Mouse (Mus musculus): Measurements from ENCODE around the gene Cbx5. TPM values are rescaled to one million over a fixed set of nuclear protein-coding genes. Genes with fewer than 3 reads are reported as not detected.
"Not testable (repeated sequence)": the region's sequence is repeated elsewhere in the genome, so short reads cannot be mapped to it uniquely, and the experiment has no call there.

Cbx5 gene
- polyA plus RNA-seq, 1 experiment from 2014 or later: 204 TPM

- H3K4me1 ChIP-seq (replicated peaks; ENCODE audit: control insufficient read depth, insufficient read depth, low read length); H3K36me3 ChIP-seq (ENCODE audit: control insufficient read depth, insufficient read depth, low read length); H3K27me3 ChIP-seq (ENCODE audit: control insufficient read depth, insufficient read depth, low read length); H3K4me3 ChIP-seq (ENCODE audit: low read depth, low read length); H3K4me2 ChIP-seq (replicated peaks; ENCODE audit: low read depth, low read length); DNase-seq (ENCODE audit: low spot score); H3K9me3 ChIP-seq (ENCODE audit: control insufficient read depth, low read length); H3K9ac ChIP-seq (ENCODE audit: low read depth, low read length); H3K27ac ChIP-seq (ENCODE audit: low read depth, low read length); ATAC-seq (ENCODE audit: low FRiP score): not testable (repeated sequence)
- WGBS: 91% methylated on average over 3 of the region's 3 CpGs
Measured at GRCm38 (mm10) chr15:103275943-103276342, 36.3 kb upstream of the Cbx5 start.

- Histone ChIP-seq H3K4me2 (replicated peaks; ENCODE audit: low read depth, low read length) (peak within 1 kb of the TSS; percentile 40), H3K9ac (ENCODE audit: low read depth, low read length) (peak within 1 kb of the TSS; percentile 76), H3K4me1 (replicated peaks; ENCODE audit: control insufficient read depth, insufficient read depth, low read length) (no peaks in the 10 kb centered on the region), H3K4me3 (ENCODE audit: low read depth, low read length) (peak within 1 kb of the TSS; percentile 78), H3K27me3 (ENCODE audit: control insufficient read depth, insufficient read depth, low read length) (no peaks in the 10 kb centered on the region), H3K9me3 (ENCODE audit: control insufficient read depth, low read length) (no peaks in the 10 kb centered on the region), H3K36me3 (ENCODE audit: control insufficient read depth, insufficient read depth, low read length) (no peaks in the 10 kb centered on the region), H3K27ac (ENCODE audit: low read depth, low read length) (0 out of 2 replicates have a peak within 1 kb of the TSS, but pooled peaks have one; percentile 7)
- WGBS: under 1% methylated on average over 38 of the region's 38 CpGs
- peak; percentile 92 for DNase-seq (ENCODE audit: low spot score)
- ATAC-seq (ENCODE audit: low FRiP score): peak; percentile 100
Measured at GRCm38 (mm10) chr15:103272419-103273279, 33.0 kb upstream of the Cbx5 start, which contains the start of gene Copz1. Gene Copz1 (plus strand): TSS chr15:103272714.

GRCm38 (mm10) chr15:103268903-103269302, 29.3 kb upstream of the Cbx5 start:
- 85% methylated on average over 4 of the region's 4 CpGs for WGBS
- H3K4me3 ChIP-seq (ENCODE audit: low read depth, low read length): no peak overlapping the region
- no peak overlapping the region for H3K4me2 ChIP-seq (replicated peaks; ENCODE audit: low read depth, low read length)
- no peak overlapping the region for H3K27ac ChIP-seq (ENCODE audit: low read depth, low read length)
- no peaks in the 10 kb centered on the region for H3K4me1 ChIP-seq (replicated peaks; ENCODE audit: control insufficient read depth, insufficient read depth, low read length)
- no peak overlapping the region for H3K9ac ChIP-seq (ENCODE audit: low read depth, low read length)
- no peaks in the 10 kb centered on the region for H3K9me3 ChIP-seq (ENCODE audit: control insufficient read depth, low read length)
- H3K36me3 ChIP-seq (ENCODE audit: control insufficient read depth, insufficient read depth, low read length): no peaks in the 10 kb centered on the region
- ATAC-seq (ENCODE audit: low FRiP score) (no peak), DNase-seq (ENCODE audit: low spot score) (no peak)
- H3K27me3 ChIP-seq (ENCODE audit: control insufficient read depth, insufficient read depth, low read length): no peaks in the 10 kb centered on the region

- no peaks in the 10 kb centered on the region for H3K36me3 ChIP-seq (ENCODE audit: control insufficient read depth, insufficient read depth, low read length)
- H3K27ac ChIP-seq (ENCODE audit: low read depth, low read length): no peak overlapping the region
- no peaks in the 10 kb centered on the region for H3K9me3 ChIP-seq (ENCODE audit: control insufficient read depth, low read length)
- no peaks in the 10 kb centered on the region for H3K27me3 ChIP-seq (ENCODE audit: control insufficient read depth, insufficient read depth, low read length)
- DNase-seq (ENCODE audit: low spot score): no peak
- no peak overlapping the region for H3K9ac ChIP-seq (ENCODE audit: low read depth, low read length)
- no peak overlapping the region for H3K4me2 ChIP-seq (replicated peaks; ENCODE audit: low read depth, low read length)
- no peaks in the 10 kb centered on the region for H3K4me1 ChIP-seq (replicated peaks; ENCODE audit: control insufficient read depth, insufficient read depth, low read length)
- no peak for ATAC-seq (ENCODE audit: low FRiP score)
- no peak overlapping the region for H3K4me3 ChIP-seq (ENCODE audit: low read depth, low read length)
- WGBS: 91% methylated on average over 2 of the region's 2 CpGs
Measured at GRCm38 (mm10) chr15:103264794-103265193, 25.2 kb upstream of the Cbx5 start.

- 92% methylated on average over 1 of the region's 1 CpGs for WGBS
- H3K9ac ChIP-seq (ENCODE audit: low read depth, low read length): no peak overlapping the region
- DNase-seq (ENCODE audit: low spot score) (no peak), ATAC-seq (ENCODE audit: low FRiP score) (no peak)
- H3K4me1 ChIP-seq (replicated peaks; ENCODE audit: control insufficient read depth, insufficient read depth, low read length): peaks cover 7% of the 10 kb centered on the region; the same call in 1 of the 2 replicates
- no peaks in the 10 kb centered on the region for H3K9me3 ChIP-seq (ENCODE audit: control insufficient read depth, low read length)
- H3K27me3 ChIP-seq (ENCODE audit: control insufficient read depth, insufficient read depth, low read length): no peaks in the 10 kb centered on the region
- no peak overlapping the region for H3K4me2 ChIP-seq (replicated peaks; ENCODE audit: low read depth, low read length)
- H3K36me3 ChIP-seq (ENCODE audit: control insufficient read depth, insufficient read depth, low read length): no peaks in the 10 kb centered on the region
- H3K4me3 ChIP-seq (ENCODE audit: low read depth, low read length): no peak overlapping the region
- H3K27ac ChIP-seq (ENCODE audit: low read depth, low read length): no peak overlapping the region
Measured at GRCm38 (mm10) chr15:103259989-103260388, 20.4 kb upstream of the Cbx5 start.

GRCm38 (mm10) chr15:103259162-103259561, 19.5 kb upstream of the Cbx5 start:
- whole genome bisulfite sequencing: 87% methylated on average over 5 of the region's 5 CpGs

GRCm38 (mm10) chr15:103257790-103258728, 18.4 kb upstream of the Cbx5 start, which contains the start of gene Nfe2:
Gene Nfe2 (minus strand): TSS chr15:103258403.
- ATAC-seq (ENCODE audit: low FRiP score): peak; percentile 45; the same call in 1 of the 2 replicates
- peak within 1 kb of the TSS; percentile 19; the same call in 1 of the 2 replicates for H3K4me2 ChIP-seq (replicated peaks; ENCODE audit: low read depth, low read length)
- H3K4me1 ChIP-seq (replicated peaks; ENCODE audit: control insufficient read depth, insufficient read depth, low read length): peaks cover 10% of the 10 kb centered on the region; the same call in 1 of the 2 replicates
- peak within 1 kb of the TSS; percentile 44; the same call in 1 of the 2 replicates for H3K9ac ChIP-seq (ENCODE audit: low read depth, low read length)
- no peaks in the 10 kb centered on the region for H3K36me3 ChIP-seq (ENCODE audit: control insufficient read depth, insufficient read depth, low read length)
- H3K4me3 ChIP-seq (ENCODE audit: low read depth, low read length): no peak within 1 kb of the TSS
- no peak within 1 kb of the TSS for H3K27ac ChIP-seq (ENCODE audit: low read depth, low read length)
- H3K9me3 ChIP-seq (ENCODE audit: control insufficient read depth, low read length): no peaks in the 10 kb centered on the region
- DNase-seq (ENCODE audit: low spot score): no peak
- 0 out of 2 replicates have a peak, but pooled peaks cover 3% of the 10 kb centered on the region for H3K27me3 ChIP-seq (ENCODE audit: control insufficient read depth, insufficient read depth, low read length)
- 11% methylated on average over 15 of the region's 15 CpGs for WGBS

More at GRCm38 (mm10) chr15:103259162-103259561, 19.5 kb upstream of the Cbx5 start:
- 0 out of 2 replicates have a peak, but pooled peaks cover 3% of the 10 kb centered on the region for H3K27me3 ChIP-seq (ENCODE audit: control insufficient read depth, insufficient read depth, low read length)
- H3K4me2 ChIP-seq (replicated peaks; ENCODE audit: low read depth, low read length): no peak overlapping the region
- no peak overlapping the region for H3K9ac ChIP-seq (ENCODE audit: low read depth, low read length)
- no peak overlapping the region for H3K27ac ChIP-seq (ENCODE audit: low read depth, low read length)
- no peaks in the 10 kb centered on the region for H3K36me3 ChIP-seq (ENCODE audit: control insufficient read depth, insufficient read depth, low read length)
- no peak for DNase-seq (ENCODE audit: low spot score)
- ATAC-seq (ENCODE audit: low FRiP score): no peak
- no peaks in the 10 kb centered on the region for H3K9me3 ChIP-seq (ENCODE audit: control insufficient read depth, low read length)
- peaks cover 10% of the 10 kb centered on the region; the same call in 1 of the 2 replicates for H3K4me1 ChIP-seq (replicated peaks; ENCODE audit: control insufficient read depth, insufficient read depth, low read length)
- H3K4me3 ChIP-seq (ENCODE audit: low read depth, low read length): no peak overlapping the region

- 87% methylated on average over 6 of the region's 6 CpGs for WGBS
- Histone ChIP-seq H3K27ac (ENCODE audit: low read depth, low read length) (no peak overlapping the region), H3K4me2 (replicated peaks; ENCODE audit: low read depth, low read length) (no peak overlapping the region), H3K4me3 (ENCODE audit: low read depth, low read length) (no peak overlapping the region), H3K9ac (ENCODE audit: low read depth, low read length) (no peak overlapping the region), H3K9me3 (ENCODE audit: control insufficient read depth, low read length) (no peaks in the 10 kb centered on the region), H3K27me3 (ENCODE audit: control insufficient read depth, insufficient read depth, low read length) (0 out of 2 replicates have a peak, but pooled peaks cover 3% of the 10 kb centered on the region), H3K4me1 (replicated peaks; ENCODE audit: control insufficient read depth, insufficient read depth, low read length) (peaks cover 10% of the 10 kb centered on the region; the same call in 1 of the 2 replicates), H3K36me3 (ENCODE audit: control insufficient read depth, insufficient read depth, low read length) (no peaks in the 10 kb centered on the region)
- DNase-seq (ENCODE audit: low spot score) (no peak), ATAC-seq (ENCODE audit: low FRiP score) (no peak)
Measured at GRCm38 (mm10) chr15:103256210-103256986, 16.8 kb upstream of the Cbx5 start.

All from hindbrain, embryonic 11.5 days (tissue).